Mouse (Mus musculus): ENCODE results near the gene Foxl1.

DNA sequence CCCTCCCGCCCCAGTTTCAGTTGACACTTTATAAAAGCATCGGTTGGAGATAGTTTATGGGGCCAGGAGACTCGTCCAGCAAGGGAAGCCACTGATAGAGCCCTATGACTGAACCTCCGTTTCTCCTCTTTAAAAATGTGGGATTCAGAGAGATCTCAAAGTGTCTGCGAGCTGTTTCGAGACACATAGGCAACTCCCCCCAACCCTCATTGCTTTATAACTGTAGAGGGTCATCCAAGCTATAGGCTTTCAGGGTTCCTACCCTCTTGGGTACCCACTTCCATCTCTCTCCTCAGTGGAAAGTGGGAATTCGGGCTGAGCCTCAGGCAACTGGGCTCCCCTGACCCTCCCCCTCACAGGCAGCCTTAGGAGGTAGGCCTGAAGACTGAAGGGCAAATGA, 46.3 kb upstream of the Foxl1 start:
- TF ChIP-seq CTCF (IDR thresholded peaks at IDR 0.05 in 2 of 3, conservative IDR thresholded peaks at IDR 0.05 in 1 of 3; ENCODE audit: control insufficient read depth in 1 of 3, insufficient read depth in 1 of 3, low read depth in 2 of 3, low read length in 3 of 3, poor library complexity in 1 of 3, severe bottlenecking in 1 of 3) (no peak), CHD2 (IDR thresholded peaks at IDR 0.05; ENCODE audit: low read length) (no peak), MAZ (IDR thresholded peaks at IDR 0.05; ENCODE audit: low read depth, low read length) (no peak)

Data from MEL (cell line).